Mouse (Mus musculus): ENCODE measurements around the gene Lpp. TPM values are rescaled to one million over a fixed set of nuclear protein-coding genes. Genes with fewer than 3 reads are reported as not detected.

The Lpp gene
- polyA plus RNA-seq, 1 experiment from 2014 or later: 46.6 TPM

GRCm38 (mm10) chr16:24733321-24733720 lies 340.0 kb downstream of the Lpp start:
- no peak overlapping the region for H3K27ac ChIP-seq (replicated peaks in 1 of 2; ENCODE audit: control insufficient read depth in 1 of 2, insufficient read depth in 1 of 2, low read depth in 2 of 2, low read length in 2 of 2)
- no peaks in the 10 kb centered on the region for H3K27me3 ChIP-seq (ENCODE audit: control insufficient read depth, insufficient read depth, low read length)
- no peak overlapping the region for H3K4me2 ChIP-seq (ENCODE audit: low read length)
- H3K4me1 ChIP-seq (ENCODE audit: control insufficient read depth in 2 of 2, insufficient read depth in 2 of 2, low read length in 2 of 2): peaks cover 7 to 37% of the 10 kb centered on the region in 2 experiments
- no peak overlapping the region for H3K9ac ChIP-seq (ENCODE audit: low read length)
- no peaks in the 10 kb centered on the region for H3K36me3 ChIP-seq (ENCODE audit: control insufficient read depth, insufficient read depth, low read length)
- 90% methylated on average over 1 of the region's 1 CpGs for WGBS
- H3K4me3 ChIP-seq (ENCODE audit: control insufficient read depth in 1 of 2, insufficient read depth in 1 of 2, low read depth in 1 of 2, low read length in 2 of 2): no peak overlapping the region
- no peaks in the 10 kb centered on the region for H3K9me3 ChIP-seq (ENCODE audit: control insufficient read depth, low read length)
- no peak for ATAC-seq (ENCODE audit: insufficient number of reproducible peaks, insufficient read depth, low FRiP score, low read depth)

- H3K4me3 ChIP-seq (ENCODE audit: control insufficient read depth in 1 of 2, insufficient read depth in 1 of 2, low read depth in 1 of 2, low read length in 2 of 2): no peak overlapping the region
- H3K4me2 ChIP-seq (ENCODE audit: low read length): no peak overlapping the region
- no peaks in the 10 kb centered on the region for H3K27me3 ChIP-seq (ENCODE audit: control insufficient read depth, insufficient read depth, low read length)
- WGBS: 88% methylated on average over 2 of the region's 2 CpGs
- no peaks in the 10 kb centered on the region for H3K9me3 ChIP-seq (ENCODE audit: control insufficient read depth, low read length)
- no peak for ATAC-seq (ENCODE audit: insufficient number of reproducible peaks, insufficient read depth, low FRiP score, low read depth)
- H3K4me1 ChIP-seq (ENCODE audit: control insufficient read depth in 2 of 2, insufficient read depth in 2 of 2, low read length in 2 of 2): peaks cover 7 to 45% of the 10 kb centered on the region in 2 experiments
- H3K36me3 ChIP-seq (ENCODE audit: control insufficient read depth, insufficient read depth, low read length): no peaks in the 10 kb centered on the region
- H3K27ac ChIP-seq (replicated peaks in 1 of 2; ENCODE audit: control insufficient read depth in 1 of 2, insufficient read depth in 1 of 2, low read depth in 2 of 2, low read length in 2 of 2): no peak overlapping the region
- no peak overlapping the region for H3K9ac ChIP-seq (ENCODE audit: low read length)
Observed at GRCm38 (mm10) chr16:24735754-24736153, 342.4 kb downstream of the Lpp start.

GRCm38 (mm10) chr16:24737362-24738057 lies 344.2 kb downstream of the Lpp start:
- H3K36me3 ChIP-seq (ENCODE audit: control insufficient read depth, insufficient read depth, low read length): no peaks in the 10 kb centered on the region
- no peak overlapping the region; the same call in 1 of the 2 replicates for H3K9ac ChIP-seq (ENCODE audit: low read length)
- no peak overlapping the region for H3K4me3 ChIP-seq (ENCODE audit: control insufficient read depth in 1 of 2, insufficient read depth in 1 of 2, low read depth in 1 of 2, low read length in 2 of 2)
- H3K9me3 ChIP-seq (ENCODE audit: control insufficient read depth, low read length): no peaks in the 10 kb centered on the region
- H3K27ac ChIP-seq (replicated peaks in 1 of 2; ENCODE audit: control insufficient read depth in 1 of 2, insufficient read depth in 1 of 2, low read depth in 2 of 2, low read length in 2 of 2): no peak overlapping the region
- peak overlapping the region; percentile 11 for H3K4me2 ChIP-seq (ENCODE audit: low read length)
- ATAC-seq (ENCODE audit: insufficient number of reproducible peaks, insufficient read depth, low FRiP score, low read depth): no peak
- WGBS: 50% methylated on average over 10 of the region's 10 CpGs
- no peaks in the 10 kb centered on the region for H3K27me3 ChIP-seq (ENCODE audit: control insufficient read depth, insufficient read depth, low read length)
- peaks cover 7 to 45% of the 10 kb centered on the region in 2 experiments for H3K4me1 ChIP-seq (ENCODE audit: control insufficient read depth in 2 of 2, insufficient read depth in 2 of 2, low read length in 2 of 2)

DNA sequence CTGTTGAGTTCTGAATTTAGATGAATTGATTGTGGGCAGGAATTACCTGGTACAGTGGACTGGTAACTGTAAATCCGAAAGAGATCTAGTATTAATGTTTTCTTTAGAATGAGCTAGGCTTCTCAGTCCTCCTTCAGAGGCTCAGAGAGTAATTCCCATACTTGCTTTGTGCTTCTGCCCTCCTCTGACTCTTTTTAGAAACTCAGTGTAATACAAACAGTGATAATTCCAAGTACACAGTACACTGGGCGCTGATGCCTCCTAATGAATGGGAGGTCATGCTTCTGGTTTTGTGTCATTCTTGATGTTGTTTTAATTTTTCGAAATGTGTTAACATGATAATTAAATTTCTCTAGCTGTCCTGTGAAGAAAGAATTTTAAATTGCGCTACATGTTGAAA lies 347.4 kb downstream of the Lpp start:
- H3K27ac ChIP-seq (replicated peaks in 1 of 2; ENCODE audit: control insufficient read depth in 1 of 2, insufficient read depth in 1 of 2, low read depth in 2 of 2, low read length in 2 of 2): no peak overlapping the region
- H3K4me2 ChIP-seq (ENCODE audit: low read length): no peak overlapping the region
- no peak for ATAC-seq (ENCODE audit: insufficient number of reproducible peaks, insufficient read depth, low FRiP score, low read depth)
- no peaks in the 10 kb centered on the region for H3K36me3 ChIP-seq (ENCODE audit: control insufficient read depth, insufficient read depth, low read length)
- H3K4me1 ChIP-seq (ENCODE audit: control insufficient read depth in 2 of 2, insufficient read depth in 2 of 2, low read length in 2 of 2): peaks cover 7 to 34% of the 10 kb centered on the region in 2 experiments
- H3K4me3 ChIP-seq (ENCODE audit: control insufficient read depth in 1 of 2, insufficient read depth in 1 of 2, low read depth in 1 of 2, low read length in 2 of 2): no peak overlapping the region
- H3K9ac ChIP-seq (ENCODE audit: low read length): no peak overlapping the region
- no peaks in the 10 kb centered on the region for H3K9me3 ChIP-seq (ENCODE audit: control insufficient read depth, low read length)
- 85% methylated on average over 4 of the region's 4 CpGs for WGBS
- H3K27me3 ChIP-seq (ENCODE audit: control insufficient read depth, insufficient read depth, low read length): no peaks in the 10 kb centered on the region

GRCm38 (mm10) chr16:24749816-24750215 lies 356.5 kb downstream of the Lpp start:
- H3K4me1 ChIP-seq (ENCODE audit: control insufficient read depth in 2 of 2, insufficient read depth in 2 of 2, low read length in 2 of 2): no peaks in the 10 kb centered on the region
- no peak overlapping the region for H3K9ac ChIP-seq (ENCODE audit: low read length)
- H3K27me3 ChIP-seq (ENCODE audit: control insufficient read depth, insufficient read depth, low read length): no peaks in the 10 kb centered on the region
- no peak for ATAC-seq (ENCODE audit: insufficient number of reproducible peaks, insufficient read depth, low FRiP score, low read depth)
- H3K36me3 ChIP-seq (ENCODE audit: control insufficient read depth, insufficient read depth, low read length): no peaks in the 10 kb centered on the region
- no peak overlapping the region for H3K4me3 ChIP-seq (ENCODE audit: control insufficient read depth in 1 of 2, insufficient read depth in 1 of 2, low read depth in 1 of 2, low read length in 2 of 2)
- no peak overlapping the region for H3K27ac ChIP-seq (replicated peaks in 1 of 2; ENCODE audit: control insufficient read depth in 1 of 2, insufficient read depth in 1 of 2, low read depth in 2 of 2, low read length in 2 of 2)
- no peaks in the 10 kb centered on the region for H3K9me3 ChIP-seq (ENCODE audit: control insufficient read depth, low read length)
- H3K4me2 ChIP-seq (ENCODE audit: low read length): no peak overlapping the region

DNA sequence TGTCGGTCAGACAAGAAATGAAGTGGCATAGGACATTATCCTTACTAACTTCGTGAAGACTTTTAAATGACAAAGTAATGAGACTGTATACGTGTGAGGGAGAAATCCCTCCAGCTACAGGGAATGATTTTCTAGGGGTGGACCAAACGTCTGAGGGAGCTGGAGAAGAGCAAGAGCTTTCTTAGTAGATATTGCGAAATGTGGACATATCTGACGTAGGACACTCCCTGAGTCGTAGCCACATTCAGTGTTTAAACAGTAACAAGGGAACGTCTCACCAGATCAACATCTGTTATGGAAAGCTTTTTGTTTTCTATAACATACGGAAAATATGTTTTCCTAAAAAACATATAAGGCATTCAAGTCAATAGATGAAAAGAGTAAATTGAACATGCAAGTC lies 362.8 kb downstream of the Lpp start:
- no peaks in the 10 kb centered on the region for H3K4me1 ChIP-seq (ENCODE audit: control insufficient read depth in 2 of 2, insufficient read depth in 2 of 2, low read length in 2 of 2)
- H3K27ac ChIP-seq (replicated peaks in 1 of 2; ENCODE audit: control insufficient read depth in 1 of 2, insufficient read depth in 1 of 2, low read depth in 2 of 2, low read length in 2 of 2): no peak overlapping the region
- ATAC-seq (ENCODE audit: insufficient number of reproducible peaks, insufficient read depth, low FRiP score, low read depth): no peak
- H3K4me2 ChIP-seq (ENCODE audit: low read length): no peak overlapping the region
- no peaks in the 10 kb centered on the region for H3K9me3 ChIP-seq (ENCODE audit: control insufficient read depth, low read length)
- H3K9ac ChIP-seq (ENCODE audit: low read length): no peak overlapping the region
- no peaks in the 10 kb centered on the region for H3K36me3 ChIP-seq (ENCODE audit: control insufficient read depth, insufficient read depth, low read length)
- H3K27me3 ChIP-seq (ENCODE audit: control insufficient read depth, insufficient read depth, low read length): no peaks in the 10 kb centered on the region
- no peak overlapping the region for H3K4me3 ChIP-seq (ENCODE audit: control insufficient read depth in 1 of 2, insufficient read depth in 1 of 2, low read depth in 1 of 2, low read length in 2 of 2)
- WGBS: 85% methylated on average over 9 of the region's 9 CpGs

DNA sequence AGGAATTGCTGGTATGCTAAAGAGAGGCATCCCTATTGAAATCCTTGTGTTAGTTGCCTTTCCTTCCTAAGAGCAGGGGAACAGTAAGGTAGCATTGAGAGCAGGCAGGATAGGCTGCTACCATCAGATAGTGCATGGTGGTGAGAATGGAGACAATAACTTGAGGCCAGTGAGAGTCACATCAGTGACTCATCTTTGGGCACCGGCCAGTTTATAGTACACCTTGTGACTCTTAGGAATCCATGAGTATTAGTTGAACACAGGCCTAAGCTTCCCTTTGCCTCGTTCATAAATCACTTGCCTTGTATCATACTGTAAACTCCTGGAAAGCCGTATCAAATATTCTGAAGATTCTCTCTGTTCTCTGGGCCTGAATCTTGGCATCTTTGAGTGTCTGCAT lies 372.7 kb downstream of the Lpp start:
- Histone ChIP-seq H3K36me3 (ENCODE audit: control insufficient read depth, insufficient read depth, low read length) (peaks cover 24% of the 10 kb centered on the region), H3K27ac (replicated peaks in 1 of 2; ENCODE audit: control insufficient read depth in 1 of 2, insufficient read depth in 1 of 2, low read depth in 2 of 2, low read length in 2 of 2) (no peak overlapping the region), H3K9me3 (ENCODE audit: control insufficient read depth, low read length) (no peaks in the 10 kb centered on the region), H3K27me3 (ENCODE audit: control insufficient read depth, insufficient read depth, low read length) (no peaks in the 10 kb centered on the region), H3K4me1 (ENCODE audit: control insufficient read depth in 2 of 2, insufficient read depth in 2 of 2, low read length in 2 of 2) (peaks cover 0 to 7% of the 10 kb centered on the region in 2 experiments; a peak in 2 of 4 replicates), H3K4me2 (ENCODE audit: low read length) (no peak overlapping the region), H3K4me3 (ENCODE audit: control insufficient read depth in 1 of 2, insufficient read depth in 1 of 2, low read depth in 1 of 2, low read length in 2 of 2) (no peak overlapping the region), H3K9ac (ENCODE audit: low read length) (no peak overlapping the region)
- 89% methylated on average over 3 of the region's 3 CpGs for whole genome bisulfite sequencing
- no peak for ATAC-seq (ENCODE audit: insufficient number of reproducible peaks, insufficient read depth, low FRiP score, low read depth)

GRCm38 (mm10) chr16:24766596-24766995 lies 373.3 kb downstream of the Lpp start:
- Histone ChIP-seq H3K27me3 (ENCODE audit: control insufficient read depth, insufficient read depth, low read length) (no peaks in the 10 kb centered on the region), H3K4me1 (ENCODE audit: control insufficient read depth in 2 of 2, insufficient read depth in 2 of 2, low read length in 2 of 2) (peaks cover 0 to 7% of the 10 kb centered on the region in 2 experiments; a peak in 2 of 4 replicates), H3K36me3 (ENCODE audit: control insufficient read depth, insufficient read depth, low read length) (peaks cover 22% of the 10 kb centered on the region), H3K27ac (replicated peaks in 1 of 2; ENCODE audit: control insufficient read depth in 1 of 2, insufficient read depth in 1 of 2, low read depth in 2 of 2, low read length in 2 of 2) (no peak overlapping the region), H3K4me2 (ENCODE audit: low read length) (no peak overlapping the region), H3K9ac (ENCODE audit: low read length) (no peak overlapping the region), H3K4me3 (ENCODE audit: control insufficient read depth in 1 of 2, insufficient read depth in 1 of 2, low read depth in 1 of 2, low read length in 2 of 2) (no peak overlapping the region), H3K9me3 (ENCODE audit: control insufficient read depth, low read length) (no peaks in the 10 kb centered on the region)
- no peak for ATAC-seq (ENCODE audit: insufficient number of reproducible peaks, insufficient read depth, low FRiP score, low read depth)
- WGBS: 77% methylated on average over 2 of the region's 2 CpGs

Data from heart, embryonic 14.5 days (tissue).